Mouse (Mus musculus) lung, adult 2 months (tissue): Measurements from ENCODE around the gene Lat2. TPM values are rescaled to one million over a fixed set of nuclear protein-coding genes. Genes with fewer than 3 reads are reported as not detected.
A peak's percentile ranks its signal among the peaks of the same experiment; 100 is the strongest.

Experiments used
- DNase-seq: peaks from one replicate; pipeline ENCODE4 v3.0.0; 2022
- H3K4me1 ChIP-seq: fragments of 200-500 bp; 2 replicates; pipeline ENCODE4 v1.6.1; 2011; ENCODE audit warnings: low read length; ENCODE audit not compliant: control insufficient read depth, insufficient read depth
- H3K4me3 ChIP-seq: fragments of 200-500 bp; replicated peaks from 2 replicates; pipeline ENCODE3; 2011; ENCODE audit warnings: low read depth, mild to moderate bottlenecking, control low read depth, low read length; ENCODE audit errors: extremely low read depth
- CTCF ChIP-seq: fragments of 200-500 bp; IDR thresholded peaks from 2 replicates; pipeline ENCODE4 v1.5.1; 2011; ENCODE audit warnings: mild to moderate bottlenecking, low read length, control low read depth; ENCODE audit not compliant: insufficient read depth
- POLR2A ChIP-seq: fragments of 200-500 bp; IDR thresholded peaks from 2 replicates; pipeline ENCODE4 v1.6.1; 2011; ENCODE audit warnings: low read depth, mild to moderate bottlenecking, control low read depth, low read length, borderline replicate concordance; ENCODE audit errors: extremely low read depth
- WGBS: fragments of 180-500 bp; shearing (Covaris S2); methylation state at CpG from one replicate; pipeline ENCODE4 v1.1.7; 2018; 5-methylcytosine and 5-hydroxymethylcytosine counted together
- polyA plus RNA-seq: library from polyadenylated mRNA; depleted of rRNA; stranded (reverse); fragments of >200 nt; gene quantifications from 2 replicates; pipeline ENCODE4 v1.2.3, GENCODE M21; 2012

The Lat2 gene
- polyA plus RNA-seq, 1 experiment, result 8.4 TPM

GRCm38 (mm10) chr5:134592026-134592581 is 22.7 kb downstream of the Lat2 start:
- TF ChIP-seq POLR2A (no peak), CTCF (no peak)
- Histone ChIP-seq H3K4me3 (no peak overlapping the region), H3K4me1 (no peaks in the 10 kb centered on the region)
- no peak for DNase-seq
- 79% methylated on average over 11 of the region's 11 CpGs for WGBS

GRCm38 (mm10) chr5:134589900-134590299 is 24.9 kb downstream of the Lat2 start:
- WGBS, result 62% methylated on average over 3 of the region's 3 CpGs
- TF ChIP-seq CTCF, result no peak
- TF ChIP-seq POLR2A, result no peak
- H3K4me1 ChIP-seq, result no peaks in the 10 kb centered on the region
- no peak overlapping the region for H3K4me3 ChIP-seq
- no peak for DNase-seq

- DNase-seq, result no peak
- H3K4me3 ChIP-seq, result no peak overlapping the region
- peaks cover 4% of the 10 kb centered on the region for H3K4me1 ChIP-seq
- 81% methylated on average over 5 of the region's 5 CpGs for WGBS
- TF ChIP-seq POLR2A (no peak), CTCF (no peak)
These were observed 30.0 kb downstream of the Lat2 start for GRCm38 (mm10) chr5:134584798-134585197.

GRCm38 (mm10) chr5:134583884-134584213 is 31.0 kb downstream of the Lat2 start:
- H3K4me3 ChIP-seq, result no peak overlapping the region
- TF ChIP-seq CTCF (no peak), POLR2A (no peak)
- H3K4me1 ChIP-seq, result peaks cover 4% of the 10 kb centered on the region
- no peak for DNase-seq
- WGBS, result 54% methylated on average over 3 of the region's 3 CpGs

GRCm38 (mm10) chr5:134583006-134583883 is 31.6 kb downstream of the Lat2 start:
- no peak for DNase-seq
- peak overlapping the region; percentile 97 for H3K4me3 ChIP-seq
- TF ChIP-seq POLR2A (no peak), CTCF (no peak)
- H3K4me1 ChIP-seq, result peaks cover 4% of the 10 kb centered on the region
- 21% methylated on average over 15 of the region's 15 CpGs for WGBS

- 7% methylated on average over 30 of the region's 30 CpGs for WGBS
- Histone ChIP-seq H3K4me3 (peak overlapping the region; percentile 97), H3K4me1 (peaks cover 4% of the 10 kb centered on the region)
- peak; percentile 66 for TF ChIP-seq CTCF
- TF ChIP-seq POLR2A, result peak; percentile 64; the same call in 1 of the 2 replicates
- peak; percentile 96 for DNase-seq
These were observed 32.5 kb downstream of the Lat2 start for GRCm38 (mm10) chr5:134582221-134582907.

GRCm38 (mm10) chr5:134581146-134581545 is 33.7 kb downstream of the Lat2 start, which contains the start of gene Rfc2:
TSS of gene Rfc2 (plus strand) at chr5:134581366.
- Histone ChIP-seq H3K4me3 (no peak within 1 kb of the TSS), H3K4me1 (peaks cover 4% of the 10 kb centered on the region)
- DNase-seq, result no peak
- WGBS, result 78% methylated on average over 5 of the region's 5 CpGs
- no peak for TF ChIP-seq CTCF
- no peak for TF ChIP-seq POLR2A

GRCm38 (mm10) chr5:134579135-134579534 is 35.7 kb downstream of the Lat2 start:
- H3K4me1 ChIP-seq, result peaks cover 4% of the 10 kb centered on the region
- 68% methylated on average over 3 of the region's 3 CpGs for WGBS
- TF ChIP-seq POLR2A (no peak), CTCF (no peak)
- no peak for DNase-seq
- no peak overlapping the region for H3K4me3 ChIP-seq

- 76% methylated on average over 7 of the region's 7 CpGs for WGBS
- TF ChIP-seq POLR2A (no peak), CTCF (no peak)
- no peak overlapping the region for H3K4me3 ChIP-seq
- no peak for DNase-seq
- peaks cover 2% of the 10 kb centered on the region; the same call in 1 of the 2 replicates for H3K4me1 ChIP-seq
These were observed 37.3 kb downstream of the Lat2 start for GRCm38 (mm10) chr5:134577534-134577933.

- WGBS, result 76% methylated on average over 14 of the region's 14 CpGs
- Histone ChIP-seq H3K4me1 (peaks cover 4% of the 10 kb centered on the region; the same call in 1 of the 2 replicates), H3K4me3 (no peak overlapping the region)
- DNase-seq, result no peak
- TF ChIP-seq CTCF (no peak), POLR2A (no peak)
These were observed 38.2 kb downstream of the Lat2 start for GRCm38 (mm10) chr5:134576517-134577220.
